Mouse (Mus musculus) CH12.LX (cell line): ENCODE data around the gene Stox2. TPM values are rescaled to one million over a fixed set of nuclear protein-coding genes. Genes with fewer than 3 reads are reported as not detected.

Experiments
- DNase-seq: peaks from one replicate; pipeline ENCODE4 v3.0.0-alpha.2; 2013; ENCODE audit errors: extremely low read depth
- H3K27ac ChIP-seq: 2 replicates; pipeline ENCODE4 v1.5.1; 2012; ENCODE audit warnings: low read depth, mild to moderate bottlenecking, control low read depth, moderate library complexity; ENCODE audit not compliant: insufficient read depth
- H3K27me3 ChIP-seq: replicated peaks from 2 replicates; pipeline ENCODE3; 2012; ENCODE audit warnings: inconsistent platforms
- H3K36me3 ChIP-seq, 2 experiments: replicated peaks in 1 of 2; 2 replicates each; pipeline versions ENCODE3 to v1.6.1; 2012; ENCODE audit warnings: inconsistent platforms in 1 of 2, low read length in 1 of 2, mild to moderate bottlenecking in 1 of 2, mixed read lengths in 1 of 2, moderate library complexity in 1 of 2; ENCODE audit not compliant: control insufficient read depth in 1 of 2, insufficient read depth in 1 of 2
- H3K4me1 ChIP-seq, 2 experiments: 2 replicates each; pipeline ENCODE4 v1.6.1; 2012; ENCODE audit warnings: inconsistent platforms in 1 of 2, moderate library complexity in 1 of 2; ENCODE audit not compliant: insufficient read depth in 2 of 2, control insufficient read depth in 1 of 2
- H3K4me2 ChIP-seq: 2 replicates; pipeline ENCODE4 v1.6.1; 2012; ENCODE audit warnings: low read depth, mild to moderate bottlenecking, control low read depth; ENCODE audit not compliant: poor library complexity, insufficient read depth, severe bottlenecking
- H3K4me3 ChIP-seq, 3 experiments: fragments of 150-350 bp in 1 of 3; sonication (generic) in 1 of 3; replicated peaks in 1 of 3; 2 replicates each; pipeline versions ENCODE3 to v1.5.1; 2011 to 2012; ENCODE audit warnings: low read depth in 2 of 3, low read length in 2 of 3, mild to moderate bottlenecking in 2 of 3, moderate library complexity in 2 of 3, control low read depth in 1 of 3, improper control_type of control experiment in 1 of 3, inconsistent platforms in 1 of 3, mixed read lengths in 1 of 3; ENCODE audit not compliant: poor library complexity in 1 of 3
- H3K79me2 ChIP-seq: replicated peaks from 2 replicates; pipeline ENCODE4 v1.6.1; 2012; ENCODE audit warnings: mild to moderate bottlenecking, moderate library complexity; ENCODE audit not compliant: control insufficient read depth, poor library complexity, insufficient read depth, severe bottlenecking; ENCODE audit errors: extremely low read depth
- H3K9ac ChIP-seq: 2 replicates; pipeline ENCODE4 v1.6.1; 2012; ENCODE audit warnings: low read depth, mild to moderate bottlenecking, control low read depth, moderate library complexity; ENCODE audit not compliant: insufficient read depth
- H3K9me3 ChIP-seq: replicated peaks from 2 replicates; pipeline ENCODE3; 2012; ENCODE audit warnings: low read length, inconsistent platforms, mixed read lengths
- CHD1 ChIP-seq: IDR thresholded peaks from 2 replicates; pipeline ENCODE4 v1.6.1; 2012; ENCODE audit warnings: low read depth, low read length, improper control_type of control experiment, inconsistent platforms
- CHD2 ChIP-seq: IDR thresholded peaks from 2 replicates; pipeline ENCODE4 v1.6.1; 2011; ENCODE audit warnings: low read length, improper control_type of control experiment
- CTCF ChIP-seq, 2 experiments: IDR thresholded peaks in 1 of 2; conservative IDR thresholded peaks in 1 of 2; 2 replicates each; pipeline ENCODE4 v1.5.1; 2011 to 2012; ENCODE audit warnings: low read depth in 2 of 2, low read length in 2 of 2, improper control_type of control experiment in 1 of 2, inconsistent platforms in 1 of 2, mild to moderate bottlenecking in 1 of 2, moderate library complexity in 1 of 2
- E2F4 ChIP-seq: IDR thresholded peaks from 2 replicates; pipeline ENCODE4 v1.6.1; 2011; ENCODE audit warnings: low read depth, low read length, improper control_type of control experiment; ENCODE audit not compliant: insufficient replicate concordance
- ELF1 ChIP-seq: IDR thresholded peaks from 2 replicates; pipeline ENCODE4 v1.6.1; 2014; ENCODE audit warnings: low read depth, mild to moderate bottlenecking, inconsistent platforms, low read length, improper control_type of control experiment
- EP300 ChIP-seq: IDR thresholded peaks from 2 replicates; pipeline ENCODE4 v1.6.1; 2011; ENCODE audit warnings: low read length, improper control_type of control experiment
- GABPA ChIP-seq: IDR thresholded peaks from 2 replicates; pipeline ENCODE4 v1.6.1; 2012; ENCODE audit warnings: low read depth, low read length, improper control_type of control experiment, inconsistent platforms; ENCODE audit not compliant: insufficient replicate concordance
- IRF4 ChIP-seq: IDR thresholded peaks from 2 replicates; pipeline ENCODE4 v1.6.1; 2014; ENCODE audit warnings: low read depth, mild to moderate bottlenecking, inconsistent platforms, low read length, improper control_type of control experiment
- JUND ChIP-seq: conservative IDR thresholded peaks from 2 replicates; pipeline ENCODE4 v1.6.1; 2011; ENCODE audit warnings: low read depth, low read length, improper control_type of control experiment
- MAFK ChIP-seq: IDR thresholded peaks from 2 replicates; pipeline ENCODE4 v1.6.1; 2011; ENCODE audit warnings: low read length, improper control_type of control experiment; ENCODE audit not compliant: insufficient replicate concordance
- MAX ChIP-seq: IDR thresholded peaks from 2 replicates; pipeline ENCODE4 v1.6.1; 2011; ENCODE audit warnings: low read length, improper control_type of control experiment
- MAZ ChIP-seq: IDR thresholded peaks from 2 replicates; pipeline ENCODE4 v1.6.1; 2012; ENCODE audit warnings: low read depth, mild to moderate bottlenecking, inconsistent platforms, low read length, improper control_type of control experiment, moderate library complexity
- MEF2A ChIP-seq: IDR thresholded peaks from 2 replicates; pipeline ENCODE4 v1.6.1; 2014; ENCODE audit warnings: low read depth, mild to moderate bottlenecking, inconsistent platforms, low read length, improper control_type of control experiment, borderline replicate concordance
- NELFE ChIP-seq: IDR thresholded peaks from 2 replicates; pipeline ENCODE4 v1.6.1; 2011; ENCODE audit warnings: low read depth, low read length, improper control_type of control experiment
- NRF1 ChIP-seq: IDR thresholded peaks from 2 replicates; pipeline ENCODE4 v1.6.1; 2014; ENCODE audit warnings: low read depth, mild to moderate bottlenecking, inconsistent platforms, low read length, improper control_type of control experiment, moderate library complexity
- POLR2AphosphoS2 ChIP-seq: IDR thresholded peaks from 2 replicates; pipeline ENCODE4 v1.6.1; 2011; ENCODE audit warnings: low read depth, low read length, improper control_type of control experiment
- SIN3A ChIP-seq: IDR thresholded peaks from 2 replicates; pipeline ENCODE4 v1.6.1; 2012; ENCODE audit warnings: low read length, improper control_type of control experiment, inconsistent platforms
- SMC3 ChIP-seq: IDR thresholded peaks from 2 replicates; pipeline ENCODE4 v1.6.1; 2011; ENCODE audit warnings: low read depth, low read length, improper control_type of control experiment
- TBP ChIP-seq: conservative IDR thresholded peaks from 2 replicates; pipeline ENCODE4 v1.6.1; 2011; ENCODE audit warnings: low read depth, low read length, improper control_type of control experiment
- UBTF ChIP-seq: IDR thresholded peaks from 2 replicates; pipeline ENCODE4 v1.6.1; 2012; ENCODE audit warnings: low read depth, mild to moderate bottlenecking, inconsistent platforms, low read length, improper control_type of control experiment, moderate library complexity
- USF1 ChIP-seq: IDR thresholded peaks from 2 replicates; pipeline ENCODE4 v1.6.1; 2014; ENCODE audit warnings: low read depth, mild to moderate bottlenecking, inconsistent platforms, low read length, improper control_type of control experiment
- USF2 ChIP-seq: conservative IDR thresholded peaks from 2 replicates; pipeline ENCODE4 v1.6.1; 2011; ENCODE audit warnings: low read depth, low read length, improper control_type of control experiment
- ZKSCAN1 ChIP-seq: IDR thresholded peaks from 2 replicates; pipeline ENCODE4 v1.6.1; 2012; ENCODE audit warnings: low read depth, inconsistent platforms, low read length, improper control_type of control experiment, borderline replicate concordance
- ZMIZ1 ChIP-seq: IDR thresholded peaks from 2 replicates; pipeline ENCODE4 v1.6.1; 2012; ENCODE audit warnings: low read depth, mild to moderate bottlenecking, inconsistent platforms, low read length, improper control_type of control experiment
- dilution Hi-C: fragments of 300-500 bp; cut with MboI; formaldehyde crosslinking; loops from 2 replicates; pipeline ENCODE4 v1.14.3; 2020; ENCODE audit warnings: low sequenced_read_pairs; ENCODE audit not compliant: extremely low pct_unique_long_range_greater_than_20kb, extremely low pct_ligation_motif_present
- in situ Hi-C: fragments of 300-500 bp; cut with MboI; formaldehyde crosslinking; loops from 3 replicates; pipeline ENCODE4 v1.14.3; 2019; ENCODE audit warnings: low sequenced_read_pairs, low pct_ligation_motif_present, low pct_unique_long_range_greater_than_20kb, mixed read lengths
- polyA plus RNA-seq: library from polyadenylated mRNA; unstranded; fragments of >175 nt; gene quantifications from 2 replicates; pipeline ENCODE4 v1.2.1, GENCODE M21; 2012; ENCODE audit warnings: low read depth; ENCODE audit not compliant: insufficient read length
- total RNA-seq, 2 experiments: library from RNA; depleted of rRNA; stranded (reverse); fragments of 300-350 nt in 1 of 2; fragments of >200 nt in 1 of 2; gene quantifications; 2 replicates each; pipeline ENCODE4 v1.2.3; 2012 to 2014

The Stox2 gene
- total and polyA plus RNA-seq, 3 experiments, result 0.23 to 1.0 (median 0.42) TPM

- H3K9ac ChIP-seq, result no peak overlapping the region
- TF ChIP-seq CHD1, result no peak
- no peak for TF ChIP-seq IRF4
- TF ChIP-seq MAZ, result no peak
- TF ChIP-seq SIN3A, result no peak
- TF ChIP-seq E2F4, result no peak
- TF ChIP-seq GABPA, result no peak
- no peak for TF ChIP-seq TBP
- TF ChIP-seq SMC3, result no peak
- TF ChIP-seq MAFK, result no peak
- TF ChIP-seq USF2, result no peak
- no peak for TF ChIP-seq ZKSCAN1
- TF ChIP-seq USF1, result no peak
- TF ChIP-seq JUND, result no peak
- no peak for TF ChIP-seq NRF1
- TF ChIP-seq POLR2AphosphoS2, result no peak
- no peak for TF ChIP-seq UBTF
- H3K27me3 ChIP-seq, result no peaks in the 10 kb centered on the region
- no peak overlapping the region for H3K27ac ChIP-seq
- H3K4me1 ChIP-seq, result peaks cover 3 to 9% of the 10 kb centered on the region in 2 experiments; a peak in 3 of 4 replicates
- no peak overlapping the region for H3K4me2 ChIP-seq
- no peaks in the 10 kb centered on the region for H3K79me2 ChIP-seq
- DNase-seq, result no peak
- dilution Hi-C loops (no loop called here), in situ Hi-C loops (loop anchor here (25.0 kb wide), 1 partner anchor 184 kb away; no protein-coding TSS in a partner anchor)
- no peaks in the 10 kb centered on the region for H3K9me3 ChIP-seq
- H3K4me3 ChIP-seq, result no peak overlapping the region
- H3K36me3 ChIP-seq, result no peaks in the 10 kb centered on the region
Measured at GRCm38 (mm10) chr8:47196391-47196790, 249.8 kb downstream of the Stox2 start.

- in situ Hi-C loops, result loop anchor here (25.0 kb wide), 1 partner anchor 181 kb away; no protein-coding TSS in a partner anchor
- dilution Hi-C loops, result no loop called here
- H3K27ac ChIP-seq, result no peak overlapping the region
Measured at GRCm38 (mm10) chr8:47193321-47193996, 252.7 kb downstream of the Stox2 start.

More at GRCm38 (mm10) chr8:47193321-47193996, 252.7 kb downstream of the Stox2 start:
- no peak overlapping the region for H3K4me3 ChIP-seq
- no peaks in the 10 kb centered on the region for H3K27me3 ChIP-seq
- no peak for DNase-seq
- H3K36me3 ChIP-seq, result no peaks in the 10 kb centered on the region
- no peak overlapping the region for H3K4me2 ChIP-seq
- H3K9me3 ChIP-seq, result no peaks in the 10 kb centered on the region
- H3K4me1 ChIP-seq, result peaks cover 6 to 26% of the 10 kb centered on the region in 2 experiments
- H3K9ac ChIP-seq, result no peak overlapping the region
- no peak for TF ChIP-seq MAX
- no peak for TF ChIP-seq MAFK
- no peak for TF ChIP-seq CHD2
- TF ChIP-seq MEF2A, result no peak
- TF ChIP-seq EP300, result no peak
- TF ChIP-seq ELF1, result no peak
- TF ChIP-seq POLR2AphosphoS2, result no peak
- TF ChIP-seq ZMIZ1, result no peak
- no peak for TF ChIP-seq USF1
- no peak for TF ChIP-seq UBTF
- no peak for TF ChIP-seq E2F4
- no peak for TF ChIP-seq CTCF (conservative IDR thresholded peaks at IDR 0.05 in 1 of 2, IDR thresholded peaks at IDR 0.05 in 1 of 2; ENCODE audit: low read depth in 2 of 2, low read length in 2 of 2)
- no peak for TF ChIP-seq NELFE
- TF ChIP-seq GABPA, result no peak
- H3K79me2 ChIP-seq, result no peaks in the 10 kb centered on the region
